Mouse (Mus musculus) heart, embryonic 16.5 days (tissue): ENCODE results near the gene Diras1. TPM values are rescaled to one million over a fixed set of nuclear protein-coding genes. Genes with fewer than 3 reads are reported as not detected.
"Not testable (repeated sequence)": the region's sequence is repeated elsewhere in the genome, so short reads cannot be mapped to it uniquely, and the experiment has no call there.

ENCODE experiments used
- ATAC-seq: fragments of 200-750 bp; cut with Nextera tagmentation; replicated peaks from 2 replicates; pipeline ENCODE4 v1.8.0; 2017; ENCODE audit warnings: moderate number of reproducible peaks; ENCODE audit not compliant: insufficient read depth, low FRiP score; ENCODE audit errors: extremely low read depth
- H3K27ac ChIP-seq: fragments of 300-500 bp; sonication (generic); 2 replicates; pipeline ENCODE4 v1.5.1; 2014; ENCODE audit warnings: mild to moderate bottlenecking, low read length, control low read depth, moderate library complexity
- H3K27me3 ChIP-seq: fragments of 300-500 bp; sonication (generic); 2 replicates; pipeline ENCODE4 v1.6.1; 2014; ENCODE audit warnings: low read length, mixed read lengths; ENCODE audit not compliant: control insufficient read depth, insufficient read depth
- H3K36me3 ChIP-seq: fragments of 300-500 bp; sonication (generic); 2 replicates; pipeline ENCODE4 v1.6.1; 2014; ENCODE audit not compliant: control insufficient read depth, insufficient read depth
- H3K4me1 ChIP-seq: fragments of 300-500 bp; sonication (generic); 2 replicates; pipeline ENCODE4 v1.6.1; 2014; ENCODE audit warnings: low read length, mixed read lengths; ENCODE audit not compliant: control insufficient read depth, insufficient read depth
- H3K4me2 ChIP-seq: fragments of 300-500 bp; sonication (generic); 2 replicates; pipeline ENCODE4 v1.6.1; 2014; ENCODE audit warnings: low read depth, mild to moderate bottlenecking, control low read depth, low read length
- H3K4me3 ChIP-seq: fragments of 300-500 bp; sonication (generic); 2 replicates; pipeline ENCODE4 v1.5.1; 2014; ENCODE audit warnings: mild to moderate bottlenecking, control low read depth, low read length
- H3K9ac ChIP-seq: fragments of 300-500 bp; sonication (generic); 2 replicates; pipeline ENCODE4 v1.6.1; 2014; ENCODE audit warnings: low read length, control low read depth
- H3K9me3 ChIP-seq: fragments of 300-500 bp; sonication (generic); replicated peaks from 2 replicates; pipeline ENCODE4 v1.6.1; 2016; ENCODE audit warnings: low read length; ENCODE audit not compliant: control insufficient read depth
- WGBS: fragments of 180-500 bp; shearing (Covaris S2); extraction: QIAGEN DNeasy Blood & Tissue Kit; methylation state at CpG from one replicate; pipeline ENCODE4 v1.1.7; 2014; 5-methylcytosine and 5-hydroxymethylcytosine counted together
- polyA plus RNA-seq: library from polyadenylated mRNA; unstranded; fragments of >200 nt; fragmentation: Nextera tagmentation; extraction: Ambion mirVana; gene quantifications from 2 replicates; pipeline ENCODE4 v1.2.1, GENCODE M21; 2015

The Diras1 gene
- polyA plus RNA-seq: 0.06 and 0.09 TPM in 2 replicates

DNA sequence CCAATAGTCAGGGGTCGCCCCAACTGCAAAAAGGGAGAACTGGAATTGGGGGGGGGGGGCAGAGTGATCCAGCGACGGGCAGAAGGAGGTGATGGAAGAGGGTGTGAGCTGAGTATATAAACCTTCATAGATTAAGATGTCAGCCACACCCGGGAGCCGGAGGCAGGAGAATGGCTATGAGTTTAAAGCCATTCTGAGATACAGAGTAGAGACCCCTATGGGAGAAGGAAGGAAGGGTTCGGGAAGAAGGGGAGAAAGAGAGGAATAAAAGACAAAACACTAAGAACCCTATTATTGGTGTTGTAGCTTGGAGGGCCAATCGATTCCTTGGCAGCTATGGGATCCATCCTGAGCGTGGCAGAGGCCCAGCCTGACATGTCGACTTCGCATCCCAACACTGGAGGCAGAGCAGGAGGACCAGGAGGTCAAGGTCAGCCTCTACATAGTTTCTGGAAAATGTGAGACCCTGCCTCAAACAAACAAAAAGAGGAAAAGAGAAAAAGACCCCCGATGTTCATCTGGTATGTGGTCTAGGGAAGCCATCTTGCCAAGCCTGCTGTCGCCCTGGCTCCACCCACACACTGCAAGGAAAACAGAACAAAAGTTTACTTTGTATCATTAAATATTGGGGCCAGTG lies at the start of gene Diras1:
Gene Diras1 (minus strand): TSS at position 24 of the 637 bp plus-strand sequence.
- H3K4me3 ChIP-seq: no peak within 1 kb of the TSS
- no peak within 1 kb of the TSS for H3K27ac ChIP-seq
- peaks cover 2% of the 10 kb centered on the region; the same call in 1 of the 2 replicates for H3K9me3 ChIP-seq
- H3K36me3 ChIP-seq: peaks cover 3% of the 10 kb centered on the region; the same call in 1 of the 2 replicates
- H3K4me1 ChIP-seq: peaks cover 6% of the 10 kb centered on the region
- peak within 1 kb of the TSS; percentile 41; the same call in 1 of the 2 replicates for H3K4me2 ChIP-seq
- ATAC-seq: no peak
- peaks cover 40% of the 10 kb centered on the region for H3K27me3 ChIP-seq
- 47% methylated on average over 12 of the region's 12 CpGs for WGBS
- no peak within 1 kb of the TSS for H3K9ac ChIP-seq

DNA sequence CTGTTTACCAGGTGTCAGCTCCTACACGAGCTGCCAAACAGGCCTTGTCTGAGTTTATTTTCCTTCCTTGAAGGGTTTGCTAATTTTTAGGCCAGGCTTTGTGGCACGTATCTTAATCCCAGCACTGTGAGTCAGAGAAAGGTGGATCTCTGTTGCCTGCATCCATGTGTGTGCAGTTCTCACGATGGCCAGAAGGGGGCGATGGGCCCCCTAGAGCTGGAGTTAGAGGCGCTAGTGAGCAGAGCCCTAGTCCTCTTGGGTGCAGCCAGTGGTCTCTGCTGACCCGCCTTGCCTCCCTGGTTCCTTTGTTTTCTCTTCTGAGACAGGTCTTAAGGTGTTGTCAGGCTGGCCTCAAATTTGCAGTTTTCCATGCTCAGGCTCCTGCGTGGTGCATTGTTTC lies 48.0 kb upstream of the Diras1 start:
- H3K9me3 ChIP-seq: no peaks in the 10 kb centered on the region
- WGBS: 61% methylated on average over 7 of the region's 7 CpGs
- H3K4me2 ChIP-seq: no peak overlapping the region
- no peak overlapping the region for H3K4me3 ChIP-seq
- ATAC-seq: no peak
- no peak overlapping the region for H3K9ac ChIP-seq
- H3K27ac ChIP-seq: no peak overlapping the region
- H3K4me1 ChIP-seq: peaks cover 5% of the 10 kb centered on the region
- no peaks in the 10 kb centered on the region for H3K27me3 ChIP-seq
- H3K36me3 ChIP-seq: peaks cover 14% of the 10 kb centered on the region

DNA sequence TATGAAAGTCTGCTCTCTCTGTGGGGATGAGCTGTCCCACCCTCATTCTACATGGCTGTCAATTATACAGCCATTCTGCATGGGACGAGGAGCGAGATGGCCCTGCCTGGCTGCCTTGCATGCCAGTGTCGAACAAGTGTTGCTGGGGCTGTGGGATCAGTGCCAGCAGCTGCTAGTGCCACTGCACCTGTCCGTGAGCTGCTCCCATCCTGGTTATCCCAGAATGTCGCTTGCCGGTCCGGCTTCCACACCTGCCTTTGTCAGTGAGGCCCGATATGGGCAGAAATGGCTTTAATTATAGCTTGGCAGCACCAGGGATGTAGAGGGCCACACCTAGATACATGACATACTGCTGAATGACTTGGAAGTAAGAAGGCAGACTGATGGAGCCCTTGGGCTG lies 46.8 kb upstream of the Diras1 start:
- no peak for ATAC-seq
- no peaks in the 10 kb centered on the region for H3K9me3 ChIP-seq
- H3K36me3 ChIP-seq: peaks cover 14% of the 10 kb centered on the region
- H3K4me1 ChIP-seq: peaks cover 5% of the 10 kb centered on the region
- no peaks in the 10 kb centered on the region for H3K27me3 ChIP-seq
- no peak overlapping the region for H3K27ac ChIP-seq
- 90% methylated on average over 8 of the region's 8 CpGs for WGBS
- no peak overlapping the region for H3K4me3 ChIP-seq
- H3K9ac ChIP-seq: no peak overlapping the region
- H3K4me2 ChIP-seq: no peak overlapping the region

DNA sequence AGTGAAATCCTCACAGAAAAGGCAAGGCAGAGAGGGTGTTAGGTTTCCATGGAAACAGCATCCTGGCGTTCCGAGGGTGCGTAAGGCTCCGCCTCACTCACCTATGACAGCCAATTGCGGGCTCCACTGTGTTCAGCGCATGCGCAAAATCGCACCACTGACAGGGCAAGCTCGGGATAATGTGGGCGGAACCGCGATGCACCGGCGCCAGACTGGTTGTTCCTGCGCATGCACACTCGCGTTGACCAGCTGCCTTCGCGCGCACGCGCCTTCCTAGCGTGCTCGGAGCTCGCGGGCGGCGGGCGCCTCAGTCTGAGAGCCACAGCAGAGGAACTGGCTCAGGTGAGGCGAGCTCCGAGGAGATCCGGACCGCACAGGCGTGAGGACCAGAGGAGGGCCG lies 44.4 kb upstream of the Diras1 start, which contains the start of gene Thop1:
Gene Thop1 (plus strand): TSS at position 200 of the 400 bp plus-strand sequence.
- Histone ChIP-seq H3K4me3 (peak within 1 kb of the TSS; percentile 85), H3K4me2 (peak within 1 kb of the TSS; percentile 83), H3K27ac (peak within 1 kb of the TSS; percentile 29; the same call in 1 of the 2 replicates), H3K36me3 (peaks cover 11% of the 10 kb centered on the region), H3K9me3 (no peaks in the 10 kb centered on the region), H3K27me3 (no peaks in the 10 kb centered on the region), H3K4me1 (peaks cover 5% of the 10 kb centered on the region), H3K9ac (peak within 1 kb of the TSS; percentile 92)
- under 1% methylated on average over 35 of the region's 35 CpGs for WGBS
- peak; percentile 93 for ATAC-seq

DNA sequence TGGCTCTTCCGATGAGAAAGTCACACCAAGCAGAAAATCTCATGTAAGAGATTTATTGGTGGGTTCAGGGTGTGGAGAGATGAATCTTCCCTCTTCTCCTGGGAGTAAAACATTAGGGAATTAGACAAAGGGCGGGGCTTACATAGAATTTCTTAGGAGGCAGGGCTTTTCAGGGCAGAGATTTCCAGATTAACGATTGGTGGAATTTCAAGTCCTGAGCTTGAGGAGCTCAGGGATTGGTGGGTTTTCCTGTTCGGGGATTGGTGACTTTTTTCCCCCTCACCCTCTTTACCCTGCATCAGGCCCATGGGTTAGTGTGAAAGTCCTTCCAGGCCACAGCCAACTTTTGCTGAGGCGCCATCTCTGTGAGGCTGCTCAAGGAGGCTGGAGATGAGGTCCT lies 43.2 kb upstream of the Diras1 start:
- Histone ChIP-seq H3K9me3 (no peaks in the 10 kb centered on the region), H3K9ac (no peak overlapping the region), H3K4me1 (peaks cover 5% of the 10 kb centered on the region), H3K36me3 (peaks cover 7% of the 10 kb centered on the region), H3K27ac (no peak overlapping the region), H3K4me3 (no peak overlapping the region), H3K4me2 (no peak overlapping the region), H3K27me3 (no peaks in the 10 kb centered on the region)
- no peak for ATAC-seq
- 57% methylated on average over 5 of the region's 5 CpGs for WGBS

DNA sequence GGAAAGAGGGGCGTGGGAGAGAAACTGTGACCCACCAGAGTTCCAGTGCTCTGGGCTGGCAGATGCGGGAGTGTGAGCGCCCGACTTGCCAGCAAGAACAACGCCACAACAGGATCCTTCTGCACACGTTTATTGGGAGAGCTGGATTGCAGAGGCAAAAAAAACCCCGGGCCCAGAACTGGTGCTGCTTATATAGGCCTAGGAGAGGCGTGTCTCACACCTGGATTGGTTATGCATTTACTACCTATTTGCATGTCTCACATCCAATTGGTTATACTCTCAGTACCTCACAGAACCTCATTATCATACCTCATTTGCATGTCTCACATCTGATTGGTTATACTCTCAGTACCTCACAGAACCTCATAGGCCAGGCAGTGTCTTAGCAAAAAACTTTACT lies 39.1 kb upstream of the Diras1 start:
- H3K4me1 ChIP-seq, ATAC-seq, H3K9me3 ChIP-seq, H3K9ac ChIP-seq, H3K27me3 ChIP-seq, H3K36me3 ChIP-seq, H3K4me2 ChIP-seq, H3K27ac ChIP-seq, H3K4me3 ChIP-seq: not testable (repeated sequence)
- WGBS: 84% methylated on average over 8 of the region's 8 CpGs

DNA sequence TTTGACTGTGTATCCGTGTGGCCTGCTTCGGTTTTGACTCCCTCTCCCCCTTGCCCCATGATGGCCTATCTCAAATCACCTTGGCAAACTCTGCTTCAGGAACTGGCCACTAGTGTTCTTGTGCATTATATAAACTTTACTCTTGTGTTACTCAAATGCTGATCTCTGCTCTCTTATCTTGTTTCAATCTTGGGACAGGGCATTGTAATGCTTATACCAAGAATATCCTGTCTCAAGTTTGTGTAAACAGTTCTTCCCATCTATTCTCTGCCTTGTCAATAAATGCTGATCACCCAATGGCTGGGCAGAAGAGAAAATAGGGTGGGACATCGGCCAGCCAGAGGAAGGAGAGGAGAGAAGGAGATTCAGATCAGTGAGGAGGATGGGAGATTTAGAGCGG lies 37.2 kb upstream of the Diras1 start:
- Histone ChIP-seq H3K9ac (no peak overlapping the region), H3K4me1 (peaks cover 13% of the 10 kb centered on the region), H3K27ac (no peak overlapping the region), H3K9me3 (no peaks in the 10 kb centered on the region), H3K4me3 (no peak overlapping the region), H3K36me3 (no peaks in the 10 kb centered on the region), H3K4me2 (no peak overlapping the region), H3K27me3 (no peaks in the 10 kb centered on the region)
- whole genome bisulfite sequencing: 58% methylated on average over 4 of the region's 4 CpGs
- ATAC-seq: no peak

DNA sequence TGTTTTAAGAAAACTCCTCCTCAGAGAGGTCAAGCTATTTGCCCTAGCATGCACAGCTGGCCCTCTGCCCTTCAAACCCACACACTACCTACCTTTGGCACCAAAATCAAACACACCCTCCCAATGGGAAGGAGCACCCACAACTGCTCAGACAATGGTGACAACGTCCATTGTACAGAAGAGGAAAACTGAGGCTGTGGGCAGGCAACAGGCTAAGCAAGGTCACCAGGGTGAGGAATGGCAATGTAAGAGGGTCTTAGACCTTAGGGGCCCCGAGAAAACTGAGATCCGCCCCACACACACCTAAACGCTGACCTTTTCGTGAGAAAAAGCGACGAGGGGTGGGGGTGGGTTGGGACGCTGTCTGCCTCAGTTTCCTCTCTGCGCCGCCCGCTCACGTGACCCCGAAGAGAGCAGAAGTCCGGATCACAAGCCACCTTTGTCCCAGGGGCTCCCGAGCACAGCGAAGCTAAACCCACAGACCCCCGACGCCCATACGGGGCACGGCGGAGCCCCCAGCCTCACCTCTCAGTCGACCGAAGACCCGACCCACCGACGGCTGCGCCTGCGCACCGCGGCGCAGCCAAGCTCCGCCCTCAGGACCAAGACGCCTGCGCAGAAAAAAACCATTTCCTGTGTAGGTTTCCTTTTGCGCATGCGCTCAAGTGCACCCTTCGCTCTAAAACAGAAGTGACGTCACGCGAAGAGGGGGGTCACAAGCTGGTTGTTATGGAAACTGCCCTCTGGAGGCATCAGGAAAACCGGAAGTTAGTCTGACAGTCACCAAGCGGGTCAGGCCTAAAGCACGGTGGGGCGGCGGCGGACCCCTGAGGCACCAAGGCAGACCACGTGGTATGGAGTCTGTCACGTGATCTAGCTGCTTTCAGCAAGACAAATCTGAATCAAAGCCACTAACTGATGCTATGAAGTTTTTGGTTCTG lies 34.4 kb upstream of the Diras1 start, which contains the start of gene Sgta:
Gene Sgta (minus strand): TSS at position 579 of the 941 bp plus-strand sequence.
- WGBS: under 1% methylated on average over 48 of the region's 48 CpGs
- H3K4me3 ChIP-seq: peak within 1 kb of the TSS; percentile 88
- peaks cover 13% of the 10 kb centered on the region for H3K4me1 ChIP-seq
- peak within 1 kb of the TSS; percentile 86 for H3K4me2 ChIP-seq
- H3K27me3 ChIP-seq: no peaks in the 10 kb centered on the region
- H3K36me3 ChIP-seq: no peaks in the 10 kb centered on the region
- H3K27ac ChIP-seq: peak within 1 kb of the TSS; percentile 68; the same call in 1 of the 2 replicates
- no peaks in the 10 kb centered on the region for H3K9me3 ChIP-seq
- peak within 1 kb of the TSS; percentile 92 for H3K9ac ChIP-seq
- ATAC-seq: peak; percentile 95

DNA sequence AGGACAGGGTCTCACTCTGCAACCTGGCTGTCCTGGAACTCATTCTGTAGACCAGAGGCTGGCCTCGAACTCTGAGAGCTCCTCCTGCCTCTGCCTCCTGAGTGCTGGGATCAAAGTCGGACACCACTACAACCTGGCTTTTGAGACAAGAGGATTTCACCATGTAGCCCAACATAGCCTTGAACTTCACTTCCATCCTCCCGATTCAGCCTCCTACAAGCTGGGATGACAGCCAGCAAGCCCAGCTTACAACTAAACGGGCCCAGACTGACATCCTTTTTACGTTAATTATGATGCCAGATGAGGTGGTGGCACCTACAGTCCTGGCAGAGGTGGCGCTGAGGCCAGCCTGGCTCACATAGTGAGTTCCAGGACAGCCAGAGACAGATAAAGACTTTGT lies 33.4 kb upstream of the Diras1 start:
- 71% methylated on average over 6 of the region's 6 CpGs for WGBS
- Histone ChIP-seq H3K9ac (peak overlapping the region; percentile 92), H3K27me3 (no peaks in the 10 kb centered on the region), H3K4me3 (peak overlapping the region; percentile 88), H3K36me3 (no peaks in the 10 kb centered on the region), H3K4me1 (peaks cover 13% of the 10 kb centered on the region), H3K9me3 (no peaks in the 10 kb centered on the region), H3K4me2 (peak overlapping the region; percentile 86), H3K27ac (no peak overlapping the region)
- no peak for ATAC-seq
